Mouse (Mus musculus): ENCODE data around the gene Trp53i11. TPM values are rescaled to one million over a fixed set of nuclear protein-coding genes. Genes with fewer than 3 reads are reported as not detected.
A peak's percentile ranks its signal among the peaks of the same experiment; 100 is the strongest.

Trp53i11 gene
- polyA plus RNA-seq, 1 experiment from 2014 or later = 5.8 TPM

DNA sequence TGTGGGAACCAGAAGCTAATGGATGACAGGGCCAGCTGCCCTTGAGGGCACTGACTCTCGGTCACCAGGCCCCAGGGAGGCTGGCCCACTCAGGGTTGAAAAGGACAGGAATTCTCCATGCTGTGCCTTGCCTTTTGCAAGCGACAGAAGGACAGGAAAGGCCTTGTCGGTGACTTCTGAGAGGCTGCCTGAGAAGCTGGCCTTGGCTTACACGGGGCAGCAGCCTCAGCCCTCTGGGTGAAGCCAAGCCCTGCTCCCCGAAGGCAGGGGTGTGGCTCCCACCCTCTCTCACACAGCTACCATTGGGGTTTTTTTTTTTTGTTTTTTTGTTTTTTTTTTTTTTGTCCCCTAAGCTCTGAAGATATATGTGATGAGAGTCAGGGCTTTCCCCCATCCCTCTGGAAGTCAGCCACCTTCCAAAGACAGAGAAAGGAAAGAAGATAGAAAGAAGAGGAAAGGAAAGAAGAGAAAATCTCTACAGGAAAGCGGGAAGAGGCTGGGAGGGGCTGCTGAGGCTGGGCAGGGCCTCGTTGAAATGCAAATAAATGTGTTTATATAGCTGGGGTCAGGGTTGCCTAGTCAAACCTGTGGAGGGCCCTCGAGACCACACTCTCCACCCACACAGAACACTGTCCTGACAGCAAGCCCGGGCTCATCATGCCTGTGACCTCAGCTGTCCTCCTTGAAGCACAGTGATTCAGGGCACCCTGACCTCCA, 3.6 kb downstream of the Trp53i11 start:
- Histone ChIP-seq H3K9ac (ENCODE audit: low read depth, low read length) (no peak overlapping the region), H3K4me1 (ENCODE audit: control insufficient read depth, low read depth, low read length) (peaks cover 2% of the 10 kb centered on the region; the same call in 1 of the 2 replicates), H3K27ac (ENCODE audit: low read length) (no peak overlapping the region), H3K4me2 (ENCODE audit: low read depth, low read length) (no peak overlapping the region), H3K9me3 (replicated peaks; ENCODE audit: control insufficient read depth, low read length) (no peaks in the 10 kb centered on the region), H3K36me3 (ENCODE audit: control insufficient read depth, insufficient read depth) (no peaks in the 10 kb centered on the region), H3K4me3 (ENCODE audit: low read depth, low read length) (no peak overlapping the region), H3K27me3 (ENCODE audit: control insufficient read depth, insufficient read depth, low read depth, low read length) (peaks cover 39% of the 10 kb centered on the region)
- 22% methylated on average over 9 of the region's 9 CpGs for WGBS (ENCODE audit: insufficient replicate concordance)
- ATAC-seq (ENCODE audit: low read depth) = peak; percentile 36; the same call in 1 of the 2 replicates

DNA sequence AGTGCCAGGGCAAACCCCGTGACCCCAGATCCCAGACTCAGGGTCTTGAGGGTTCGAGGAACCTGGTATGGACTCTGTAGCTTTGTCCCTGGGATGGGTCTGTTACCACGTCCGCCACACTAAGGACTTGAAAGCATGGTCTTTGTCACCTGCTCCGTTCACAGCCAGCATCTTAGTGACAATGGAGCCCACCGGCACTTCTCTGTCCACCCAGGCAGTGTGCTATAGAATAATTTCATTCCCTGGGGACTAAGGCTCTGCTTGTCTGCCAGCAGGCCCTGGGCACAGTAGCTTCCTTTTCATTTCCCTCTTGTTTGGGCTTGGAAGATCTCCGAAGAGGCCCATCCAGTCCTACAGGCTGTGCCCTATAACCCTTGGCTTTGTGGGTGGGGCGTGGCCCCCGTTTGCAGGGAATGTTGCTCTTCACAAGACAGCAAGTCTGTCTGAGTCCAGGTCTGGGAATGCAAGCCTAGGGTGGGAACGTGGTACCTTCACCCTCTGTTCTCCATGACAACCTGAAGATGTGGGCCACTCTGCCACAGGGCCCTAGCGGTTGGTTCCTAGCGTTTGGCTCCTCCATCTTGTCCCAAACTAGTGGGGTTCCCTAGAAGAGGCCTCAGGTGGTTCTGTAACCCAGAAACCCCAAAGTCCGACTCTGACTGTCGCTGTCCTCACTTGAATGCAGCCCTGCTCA, 4.3 kb downstream of the Trp53i11 start:
- Histone ChIP-seq H3K4me1 (ENCODE audit: control insufficient read depth, low read depth, low read length) (peaks cover 2% of the 10 kb centered on the region; the same call in 1 of the 2 replicates), H3K27ac (ENCODE audit: low read length) (no peak overlapping the region), H3K27me3 (ENCODE audit: control insufficient read depth, insufficient read depth, low read depth, low read length) (peaks cover 32% of the 10 kb centered on the region), H3K36me3 (ENCODE audit: control insufficient read depth, insufficient read depth) (no peaks in the 10 kb centered on the region), H3K4me2 (ENCODE audit: low read depth, low read length) (no peak overlapping the region), H3K4me3 (ENCODE audit: low read depth, low read length) (no peak overlapping the region), H3K9me3 (replicated peaks; ENCODE audit: control insufficient read depth, low read length) (no peaks in the 10 kb centered on the region), H3K9ac (ENCODE audit: low read depth, low read length) (no peak overlapping the region)
- WGBS (ENCODE audit: insufficient replicate concordance) = 58% methylated on average over 14 of the region's 14 CpGs
- no peak for ATAC-seq (ENCODE audit: low read depth)

DNA sequence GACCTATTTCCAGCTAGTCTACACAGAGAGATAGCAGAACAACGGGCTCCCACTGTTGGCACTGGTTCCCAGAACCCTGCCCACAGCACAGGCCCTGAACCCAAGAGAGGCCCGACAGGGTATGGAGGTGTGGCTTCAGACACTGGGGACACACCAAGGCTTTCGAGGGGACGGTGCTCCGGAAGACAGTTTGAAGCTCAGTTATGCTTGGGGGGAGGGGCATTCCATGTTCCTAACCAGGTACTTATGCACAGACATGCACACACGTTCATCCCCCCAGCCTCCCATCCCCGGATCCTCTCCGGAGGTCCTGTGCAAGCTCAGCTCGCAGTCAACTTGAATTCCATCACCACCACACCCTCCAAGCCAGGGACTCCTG, 4.8 kb downstream of the Trp53i11 start:
- Histone ChIP-seq H3K27me3 (ENCODE audit: control insufficient read depth, insufficient read depth, low read depth, low read length) (peaks cover 27% of the 10 kb centered on the region), H3K4me3 (ENCODE audit: low read depth, low read length) (no peak overlapping the region), H3K27ac (ENCODE audit: low read length) (no peak overlapping the region), H3K4me2 (ENCODE audit: low read depth, low read length) (no peak overlapping the region), H3K9ac (ENCODE audit: low read depth, low read length) (no peak overlapping the region), H3K36me3 (ENCODE audit: control insufficient read depth, insufficient read depth) (no peaks in the 10 kb centered on the region), H3K9me3 (replicated peaks; ENCODE audit: control insufficient read depth, low read length) (no peaks in the 10 kb centered on the region), H3K4me1 (ENCODE audit: control insufficient read depth, low read depth, low read length) (peaks cover 2% of the 10 kb centered on the region; the same call in 1 of the 2 replicates)
- ATAC-seq (ENCODE audit: low read depth) = no peak
- WGBS (ENCODE audit: insufficient replicate concordance) = 42% methylated on average over 9 of the region's 9 CpGs

DNA sequence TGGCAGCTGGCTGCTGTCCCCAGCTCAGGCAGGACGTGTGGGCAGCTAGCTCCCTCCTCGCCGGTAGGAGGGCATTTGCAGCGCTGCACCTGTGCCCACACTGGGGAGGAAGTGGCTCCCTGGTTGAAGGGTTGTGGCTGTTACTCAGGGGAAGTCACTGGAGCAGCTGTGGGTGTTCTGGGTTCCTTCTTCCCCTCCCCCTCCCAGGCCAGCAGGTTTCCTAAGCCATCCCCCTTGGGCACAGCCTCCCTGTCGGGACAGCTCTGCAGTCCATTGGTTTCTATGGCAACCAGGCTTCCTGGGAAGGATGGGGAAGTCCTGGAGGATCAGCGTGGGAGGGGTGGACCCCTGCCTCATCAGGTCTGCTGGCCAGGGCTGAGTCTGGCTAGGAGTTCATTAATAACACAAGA, 5.3 kb downstream of the Trp53i11 start:
- H3K27me3 ChIP-seq (ENCODE audit: control insufficient read depth, insufficient read depth, low read depth, low read length) = peaks cover 22% of the 10 kb centered on the region
- H3K36me3 ChIP-seq (ENCODE audit: control insufficient read depth, insufficient read depth) = no peaks in the 10 kb centered on the region
- H3K4me3 ChIP-seq (ENCODE audit: low read depth, low read length) = no peak overlapping the region
- peaks cover 2% of the 10 kb centered on the region; the same call in 1 of the 2 replicates for H3K4me1 ChIP-seq (ENCODE audit: control insufficient read depth, low read depth, low read length)
- H3K9ac ChIP-seq (ENCODE audit: low read depth, low read length) = no peak overlapping the region
- H3K27ac ChIP-seq (ENCODE audit: low read length) = no peak overlapping the region
- 4% methylated on average over 6 of the region's 6 CpGs for WGBS (ENCODE audit: insufficient replicate concordance)
- H3K4me2 ChIP-seq (ENCODE audit: low read depth, low read length) = no peak overlapping the region
- no peaks in the 10 kb centered on the region for H3K9me3 ChIP-seq (replicated peaks; ENCODE audit: control insufficient read depth, low read length)
- no peak; the same call in 1 of the 2 replicates for ATAC-seq (ENCODE audit: low read depth)

DNA sequence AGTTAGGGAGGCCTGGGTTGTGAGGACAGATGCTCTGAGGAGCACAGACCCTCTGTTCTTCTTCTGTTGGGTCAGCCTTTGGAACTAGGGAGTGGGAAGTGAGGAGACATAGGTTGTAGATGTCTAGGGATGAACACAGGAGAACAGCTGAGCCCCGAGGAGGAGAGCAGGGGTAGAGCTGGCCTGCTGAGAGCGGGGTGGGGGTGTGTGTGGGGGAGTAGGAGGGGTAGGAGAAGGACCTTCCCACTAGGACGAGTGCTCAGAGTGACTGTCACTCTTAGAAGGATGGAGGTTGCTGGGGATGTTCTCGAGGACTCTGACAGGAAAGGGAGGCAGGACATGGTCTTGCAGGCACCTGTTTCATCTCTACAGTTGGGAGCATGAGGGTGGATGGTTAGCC, 6.5 kb downstream of the Trp53i11 start:
- Histone ChIP-seq H3K9me3 (replicated peaks; ENCODE audit: control insufficient read depth, low read length) (no peaks in the 10 kb centered on the region), H3K27me3 (ENCODE audit: control insufficient read depth, insufficient read depth, low read depth, low read length) (peaks cover 10% of the 10 kb centered on the region), H3K4me2 (ENCODE audit: low read depth, low read length) (no peak overlapping the region), H3K4me1 (ENCODE audit: control insufficient read depth, low read depth, low read length) (peaks cover 2% of the 10 kb centered on the region; the same call in 1 of the 2 replicates), H3K27ac (ENCODE audit: low read length) (no peak overlapping the region), H3K4me3 (ENCODE audit: low read depth, low read length) (no peak overlapping the region), H3K9ac (ENCODE audit: low read depth, low read length) (no peak overlapping the region), H3K36me3 (ENCODE audit: control insufficient read depth, insufficient read depth) (no peaks in the 10 kb centered on the region)
- 47% methylated on average over 4 of the region's 4 CpGs for WGBS (ENCODE audit: insufficient replicate concordance)
- no peak for ATAC-seq (ENCODE audit: low read depth)

DNA sequence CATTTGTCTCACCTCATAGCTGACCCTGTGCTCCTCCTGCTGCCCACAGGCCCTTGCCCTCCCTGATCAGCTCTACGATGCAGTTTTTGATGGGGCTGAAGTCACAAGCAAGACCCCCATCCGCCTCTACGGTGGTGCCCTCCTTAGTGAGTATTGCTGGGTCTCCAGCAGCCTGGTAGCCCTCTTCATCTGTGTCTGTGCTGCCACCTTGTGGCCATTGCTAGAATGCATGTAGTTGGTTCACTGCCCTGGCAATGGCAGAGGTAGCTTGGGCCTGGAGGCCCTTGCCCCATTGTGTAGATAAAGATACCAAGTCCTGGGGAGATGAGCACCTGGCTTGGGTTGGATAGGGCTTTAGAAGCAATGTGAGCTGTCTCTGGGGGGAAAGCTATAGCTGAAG, 11.5 kb downstream of the Trp53i11 start:
- no peak overlapping the region for H3K27ac ChIP-seq (ENCODE audit: low read length)
- H3K9ac ChIP-seq (ENCODE audit: low read depth, low read length) = no peak overlapping the region
- H3K4me2 ChIP-seq (ENCODE audit: low read depth, low read length) = no peak overlapping the region
- no peaks in the 10 kb centered on the region for H3K36me3 ChIP-seq (ENCODE audit: control insufficient read depth, insufficient read depth)
- H3K9me3 ChIP-seq (replicated peaks; ENCODE audit: control insufficient read depth, low read length) = no peaks in the 10 kb centered on the region
- H3K4me1 ChIP-seq (ENCODE audit: control insufficient read depth, low read depth, low read length) = no peaks in the 10 kb centered on the region; the same call in 1 of the 2 replicates
- 8% methylated on average over 3 of the region's 3 CpGs for WGBS (ENCODE audit: insufficient replicate concordance)
- ATAC-seq (ENCODE audit: low read depth) = peak; percentile 31; the same call in 1 of the 2 replicates
- no peaks in the 10 kb centered on the region for H3K27me3 ChIP-seq (ENCODE audit: control insufficient read depth, insufficient read depth, low read depth, low read length)
- H3K4me3 ChIP-seq (ENCODE audit: low read depth, low read length) = no peak overlapping the region

DNA sequence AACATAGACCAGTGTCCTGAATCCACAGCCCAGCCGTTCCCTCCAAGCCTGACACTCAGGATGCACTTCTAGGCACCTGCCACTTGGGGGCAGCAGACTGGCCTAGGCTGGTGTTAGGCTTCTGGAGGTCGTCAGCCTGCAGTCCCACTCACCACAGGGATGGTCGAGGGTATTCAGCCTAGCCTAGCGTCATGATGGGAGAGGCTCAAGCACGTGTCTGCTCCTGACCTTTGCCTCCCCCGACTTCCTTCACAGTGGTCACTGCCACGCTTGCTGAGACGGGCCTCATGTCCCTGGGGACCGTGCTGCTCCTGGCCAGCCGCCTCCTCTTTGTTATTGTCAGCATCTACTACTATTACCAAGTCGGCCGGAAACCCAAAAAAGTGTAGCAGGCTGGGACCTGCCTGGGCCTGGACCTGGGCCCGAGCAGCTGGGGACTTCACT, 12.2 kb downstream of the Trp53i11 start:
- no peak overlapping the region for H3K9ac ChIP-seq (ENCODE audit: low read depth, low read length)
- no peak; the same call in 1 of the 2 replicates for ATAC-seq (ENCODE audit: low read depth)
- no peaks in the 10 kb centered on the region for H3K9me3 ChIP-seq (replicated peaks; ENCODE audit: control insufficient read depth, low read length)
- no peaks in the 10 kb centered on the region; the same call in 1 of the 2 replicates for H3K4me1 ChIP-seq (ENCODE audit: control insufficient read depth, low read depth, low read length)
- H3K27ac ChIP-seq (ENCODE audit: low read length) = no peak overlapping the region
- H3K4me3 ChIP-seq (ENCODE audit: low read depth, low read length) = no peak overlapping the region
- 37% methylated on average over 13 of the region's 13 CpGs for WGBS (ENCODE audit: insufficient replicate concordance)
- no peak overlapping the region for H3K4me2 ChIP-seq (ENCODE audit: low read depth, low read length)
- H3K36me3 ChIP-seq (ENCODE audit: control insufficient read depth, insufficient read depth) = no peaks in the 10 kb centered on the region
- no peaks in the 10 kb centered on the region for H3K27me3 ChIP-seq (ENCODE audit: control insufficient read depth, insufficient read depth, low read depth, low read length)

DNA sequence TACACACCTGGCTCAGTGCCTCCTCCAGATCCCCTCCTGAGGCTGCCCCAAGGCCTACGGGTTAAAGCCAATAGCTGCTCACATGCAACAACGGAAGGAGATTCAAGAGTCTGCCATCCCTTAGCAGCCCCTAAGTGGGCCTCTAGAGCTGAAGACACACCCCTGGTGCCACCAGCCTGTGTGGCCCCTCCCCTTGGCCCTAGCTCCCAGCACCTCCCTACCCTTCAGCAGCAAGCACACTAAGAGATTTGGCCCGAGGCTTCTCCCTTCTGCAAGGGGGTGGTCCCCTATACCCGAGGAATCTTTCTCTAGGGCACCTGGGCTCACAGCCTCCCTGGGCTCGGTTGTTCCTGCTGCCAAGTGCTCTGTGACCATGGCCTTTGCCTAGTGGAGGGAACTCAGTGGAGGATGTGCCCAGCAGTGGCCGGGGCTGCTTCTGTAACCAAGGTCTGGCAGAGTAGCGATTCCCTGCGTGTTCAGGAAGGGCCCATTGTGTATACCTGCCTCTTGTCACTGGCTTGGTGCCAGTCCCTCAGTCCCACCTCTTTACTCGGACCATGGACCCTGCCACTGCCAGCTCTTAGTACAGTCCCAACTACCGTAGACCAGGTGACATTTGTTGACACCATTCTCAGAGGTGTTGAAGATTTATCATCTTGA, 13.5 kb downstream of the Trp53i11 start:
- H3K9ac ChIP-seq (ENCODE audit: low read depth, low read length) = no peak overlapping the region
- no peaks in the 10 kb centered on the region for H3K36me3 ChIP-seq (ENCODE audit: control insufficient read depth, insufficient read depth)
- no peaks in the 10 kb centered on the region for H3K27me3 ChIP-seq (ENCODE audit: control insufficient read depth, insufficient read depth, low read depth, low read length)
- H3K9me3 ChIP-seq (replicated peaks; ENCODE audit: control insufficient read depth, low read length) = no peaks in the 10 kb centered on the region
- H3K4me3 ChIP-seq (ENCODE audit: low read depth, low read length) = no peak overlapping the region
- H3K4me2 ChIP-seq (ENCODE audit: low read depth, low read length) = no peak overlapping the region
- no peaks in the 10 kb centered on the region; the same call in 1 of the 2 replicates for H3K4me1 ChIP-seq (ENCODE audit: control insufficient read depth, low read depth, low read length)
- no peak overlapping the region for H3K27ac ChIP-seq (ENCODE audit: low read length)
- no peak for ATAC-seq (ENCODE audit: low read depth)
- 45% methylated on average over 10 of the region's 10 CpGs for WGBS (ENCODE audit: insufficient replicate concordance)
